8 mouse cellular contexts compared by ENCODE assay signal in the genomic region with DNA sequence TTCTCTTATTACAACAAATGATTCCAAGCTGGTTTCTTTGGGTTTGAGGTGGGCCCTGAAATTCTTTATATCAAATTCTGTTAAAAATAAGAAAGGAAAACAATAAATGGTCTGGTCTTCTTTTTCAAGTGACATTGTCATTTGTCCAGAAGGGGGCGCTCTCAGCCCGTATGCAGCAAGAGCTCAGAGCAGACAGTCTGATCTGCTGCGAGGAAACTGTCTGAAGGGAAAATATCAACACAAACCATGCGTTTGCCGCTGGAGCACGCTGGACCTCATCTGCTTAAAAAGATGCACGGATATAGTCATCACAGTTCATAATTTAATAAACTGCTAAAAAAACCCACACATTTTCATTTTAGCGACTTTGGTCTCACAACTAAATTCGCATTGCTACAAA.
DNase-seq lines count a peak whose midpoint lies in the region; ATAC-seq lines count a peak whose summit lies in the region.

No protein-coding gene starts in this region.

- H3K4me2 ChIP-seq in embryonic facial prominence, embryonic 13.5 days: peak overlapping the region; percentile 44
- H3K4me2 ChIP-seq in heart, embryonic 11.5 days: peak overlapping the region; percentile 59
- peak overlapping the region; percentile 49 for H3K4me2 ChIP-seq in kidney, embryonic 15.5 days
- H3K4me2 ChIP-seq in limb, embryonic 15.5 days: peak overlapping the region; percentile 35

- peaks cover 7% of the 10 kb centered on the region; the same call in 1 of the 2 replicates for H3K4me1 ChIP-seq in embryonic facial prominence, embryonic 13.5 days
- H3K4me1 ChIP-seq in heart, embryonic 11.5 days (ENCODE audit: control insufficient read depth, insufficient read depth, low read length): peaks cover 2% of the 10 kb centered on the region; the same call in 1 of the 2 replicates
- H3K4me1 ChIP-seq in kidney, embryonic 15.5 days: peaks cover 10% of the 10 kb centered on the region
- H3K4me1 ChIP-seq in limb, embryonic 15.5 days: peaks cover 5% of the 10 kb centered on the region; the same call in 1 of the 2 replicates

- no peak overlapping the region for H3K9ac ChIP-seq in embryonic facial prominence, embryonic 13.5 days
- H3K9ac ChIP-seq in heart, embryonic 11.5 days (ENCODE audit: low read depth, low read length): no peak overlapping the region
- no peak overlapping the region for H3K9ac ChIP-seq in kidney, embryonic 15.5 days
- H3K9ac ChIP-seq in limb, embryonic 15.5 days: no peak overlapping the region

- no peak overlapping the region; the same call in 1 of the 2 replicates for H3K27ac ChIP-seq in embryonic facial prominence, embryonic 13.5 days
- H3K27ac ChIP-seq in heart, embryonic 11.5 days (ENCODE audit: low read depth, low read length): no peak overlapping the region
- no peak overlapping the region for H3K27ac ChIP-seq in kidney, embryonic 15.5 days
- H3K27ac ChIP-seq in limb, embryonic 15.5 days: no peak overlapping the region

- no peaks in the 10 kb centered on the region for H3K9me3 ChIP-seq in embryonic facial prominence, embryonic 13.5 days
- H3K9me3 ChIP-seq in heart, embryonic 11.5 days (replicated peaks; ENCODE audit: control insufficient read depth, low read length): no peaks in the 10 kb centered on the region
- no peaks in the 10 kb centered on the region for H3K9me3 ChIP-seq in kidney, embryonic 15.5 days (replicated peaks)
- no peaks in the 10 kb centered on the region for H3K9me3 ChIP-seq in limb, embryonic 15.5 days

- no peaks in the 10 kb centered on the region for H3K36me3 ChIP-seq in embryonic facial prominence, embryonic 13.5 days
- H3K36me3 ChIP-seq in heart, embryonic 11.5 days (ENCODE audit: control insufficient read depth, insufficient read depth, low read length): no peaks in the 10 kb centered on the region
- H3K36me3 ChIP-seq in kidney, embryonic 15.5 days: no peaks in the 10 kb centered on the region
- no peaks in the 10 kb centered on the region for H3K36me3 ChIP-seq in limb, embryonic 15.5 days

- DNase-seq in 416B (ENCODE audit: low read depth): peak; percentile 88
- DNase-seq in adrenal gland, postnatal 4 days (ENCODE audit: low spot score in 2 of 2): peak; percentile 35 to 52
- DNase-seq in naive thymus-derived CD4-positive, alpha-beta T cell, adult 2 months (ENCODE audit: low read depth): peak; percentile 37
- peak; percentile 60 to 88 for DNase-seq in spleen, postnatal 4 days (ENCODE audit: low spot score in 2 of 2)

- ATAC-seq in embryonic facial prominence, embryonic 13.5 days (ENCODE audit: insufficient number of reproducible peaks, insufficient read depth, low FRiP score, low TSS enrichment, low read depth): no peak
- no peak for ATAC-seq in heart, embryonic 11.5 days (replicated peaks; ENCODE audit: insufficient number of reproducible peaks, low FRiP score, low TSS enrichment)
- ATAC-seq in kidney, embryonic 15.5 days (replicated peaks; ENCODE audit: low FRiP score): peak; percentile 77
- no peak for ATAC-seq in limb, embryonic 15.5 days (ENCODE audit: insufficient number of reproducible peaks, low FRiP score, low TSS enrichment, low read depth)

- no peak overlapping the region for H3K4me3 ChIP-seq in embryonic facial prominence, embryonic 13.5 days
- H3K4me3 ChIP-seq in heart, embryonic 11.5 days (ENCODE audit: low read depth, low read length): peak overlapping the region; percentile 18; the same call in 1 of the 2 replicates
- 0 out of 2 replicates have a peak overlapping the region, but pooled peaks have one; percentile 19 for H3K4me3 ChIP-seq in kidney, embryonic 15.5 days (replicated peaks)
- peak overlapping the region; percentile 18 for H3K4me3 ChIP-seq in limb, embryonic 15.5 days

- no peaks in the 10 kb centered on the region for H3K27me3 ChIP-seq in embryonic facial prominence, embryonic 13.5 days
- no peaks in the 10 kb centered on the region for H3K27me3 ChIP-seq in heart, embryonic 11.5 days (ENCODE audit: control insufficient read depth, insufficient read depth, low read length)
- H3K27me3 ChIP-seq in kidney, embryonic 15.5 days: no peaks in the 10 kb centered on the region; the same call in 1 of the 2 replicates
- H3K27me3 ChIP-seq in limb, embryonic 15.5 days: no peaks in the 10 kb centered on the region

- 9% methylated on average over 9 of the region's 9 CpGs for WGBS in embryonic facial prominence, embryonic 13.5 days
- 17% methylated on average over 9 of the region's 9 CpGs for WGBS in heart, embryonic 11.5 days (ENCODE audit: insufficient replicate concordance)
- WGBS in kidney, embryonic 15.5 days: 15% methylated on average over 9 of the region's 9 CpGs
- 13% methylated on average over 9 of the region's 9 CpGs for WGBS in limb, embryonic 15.5 days

Comparison
In these comparisons a context has a peak if more than half of its experiments do, and no peak if none do; other contexts are left out.
1. DNase-seq: peak in every context shown above with its lines; median percentile 88 in 416B; 74 in spleen, postnatal 4 days; 44 in adrenal gland, postnatal 4 days; 37 in naive thymus-derived CD4-positive, alpha-beta T cell, adult 2 months.